Mouse (Mus musculus) CD4-positive, CD25-positive, alpha-beta regulatory T cell (primary cell): ENCODE data around the gene Akap8l. TPM values are rescaled to one million over a fixed set of nuclear protein-coding genes. Genes with fewer than 3 reads are reported as not detected.

Source experiments
- polyA plus RNA-seq: library from polyadenylated mRNA; unstranded; fragments of 100-300 nt; shearing (Covaris generic); gene quantifications from one replicate; pipeline ENCODE4 v1.2.1, GENCODE M21; 2017

Akap8l gene
- 290 TPM for polyA plus RNA-seq

GRCm38 (mm10) chr17:32350382-32350983 lies at the start of gene Akap8l:
Akap8l (minus strand) TSS chr17:32350607.

GRCm38 (mm10) chr17:32389101-32389659 lies 38.8 kb upstream of the Akap8l start, which contains the start of gene Wiz:
Wiz (minus strand) TSS chr17:32389439.

GRCm38 (mm10) chr17:32320597-32321389 lies 29.6 kb downstream of the Akap8l start, which contains the start of gene Akap8:
Akap8 (minus strand) TSS chr17:32321238.

GRCm38 (mm10) chr17:32284262-32285137 lies 65.9 kb downstream of the Akap8l start, which contains the start of gene Brd4:
Brd4 (minus strand) TSS chr17:32284722.

Other genes starting within 250 kb of the Akap8l start
- gene Notch3, start 183.8 kb downstream of the Akap8l start, polyA plus RNA-seq: 0.06 TPM
- gene Ephx3, start 161.1 kb downstream of the Akap8l start, polyA plus RNA-seq: not detected
- 212 TPM for gene Brd4, start 65.9 kb downstream of the Akap8l start, polyA plus RNA-seq
- 225 TPM for gene Akap8, start 29.4 kb downstream of the Akap8l start, polyA plus RNA-seq
- 34.4 TPM for gene Wiz, start 38.8 kb upstream of the Akap8l start, polyA plus RNA-seq
- 731 TPM for gene Rasal3, start 53.0 kb upstream of the Akap8l start, polyA plus RNA-seq
- 107 TPM for gene Pglyrp2, start 73.6 kb upstream of the Akap8l start, polyA plus RNA-seq
- gene Cyp4f39, start 102.1 kb upstream of the Akap8l start, polyA plus RNA-seq: 0.53 TPM
- 4.2 TPM for gene Cyp4f17, start 155.4 kb upstream of the Akap8l start, polyA plus RNA-seq
- gene Cyp4f16, start 186.0 kb upstream of the Akap8l start, polyA plus RNA-seq: 8.0 TPM